Mouse (Mus musculus) liver, adult 2 months (tissue): Measurements from ENCODE around the gene Hoxa4.

Experiments
- CTCF ChIP-seq: fragments of 200-500 bp; IDR thresholded peaks from 2 replicates; pipeline ENCODE4 v1.5.1; 2011; ENCODE audit warnings: low read depth, low read length, control low read depth
- POLR2A ChIP-seq: fragments of 200-500 bp; IDR thresholded peaks from 2 replicates; pipeline ENCODE4 v1.6.1; 2011; ENCODE audit warnings: low read length, control low read depth; ENCODE audit not compliant: insufficient read depth; ENCODE audit errors: extremely low read depth

GRCm38 (mm10) chr6:52217459-52217768, 25.9 kb upstream of the Hoxa4 start:
- TF ChIP-seq POLR2A (no peak), CTCF (no peak)
